Comparison of ENCODE assay signal across 25 mouse cellular contexts in the genomic region with DNA sequence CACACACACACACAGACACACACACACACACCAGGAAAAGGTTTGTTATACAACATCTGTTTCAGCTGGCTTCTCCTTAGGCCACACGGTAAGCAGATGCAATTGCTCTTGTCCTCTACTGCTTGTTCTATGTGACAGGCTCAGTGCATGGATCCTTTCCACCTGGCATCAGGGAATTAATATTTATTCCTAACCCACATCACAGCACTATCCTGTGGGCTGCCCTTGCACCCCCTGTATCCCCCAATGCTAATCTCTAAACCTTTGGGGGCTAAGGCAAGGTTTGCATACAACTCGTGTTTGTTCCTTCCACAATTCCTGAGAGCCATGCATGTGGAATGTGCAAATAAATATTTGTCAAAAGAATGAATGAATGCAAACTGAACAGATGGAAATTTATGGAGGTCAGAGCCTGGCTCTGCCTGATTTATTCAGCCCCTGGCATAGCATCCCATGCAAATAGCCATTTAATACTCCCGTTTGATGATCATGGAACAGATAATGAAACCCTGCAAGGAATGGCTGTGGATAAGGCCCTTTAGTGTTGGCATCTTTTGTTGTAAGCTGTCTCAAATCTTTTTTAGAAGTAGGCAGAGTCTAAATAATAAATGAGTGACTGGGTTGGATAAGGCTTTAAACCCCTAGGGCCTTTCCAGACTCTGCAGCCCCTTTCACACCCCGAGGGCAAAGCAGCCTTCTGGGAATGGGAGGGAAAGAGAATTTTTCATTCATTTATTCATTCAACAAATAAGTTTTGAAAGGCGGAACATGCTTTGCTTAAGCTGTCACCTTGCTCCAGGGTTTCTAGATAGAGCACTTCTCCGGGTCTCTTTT.
DNase-seq lines count a peak whose midpoint lies in the region; ATAC-seq and TF ChIP-seq lines count a peak whose summit lies in the region.
"Had no signal": no experiment of that assay in that cellular context is flagged by ENCODE, and none has a peak within 500 bp of the region (broad histone marks: within the 10 kb centered on the region; RNA-seq: fewer than 3 reads in every experiment).

No protein-coding gene starts in this region.

- 41% methylated on average over 6 of the region's 6 CpGs for WGBS in midbrain, embryonic 11.5 days
- WGBS in midbrain, postnatal 0 days: 25% methylated on average over 6 of the region's 6 CpGs
- 23% methylated on average over 6 of the region's 6 CpGs for WGBS in midbrain, embryonic 15.5 days
- WGBS in thymus, adult 2 months: 94% methylated on average over 6 of the region's 6 CpGs

- H3K4me1 ChIP-seq in midbrain, embryonic 11.5 days (ENCODE audit: control insufficient read depth, insufficient read depth, low read length): peaks cover 2% of the 10 kb centered on the region; the same call in 1 of the 2 replicates
- peaks cover 10% of the 10 kb centered on the region; the same call in 1 of the 2 replicates for H3K4me1 ChIP-seq in midbrain, postnatal 0 days (ENCODE audit: insufficient read depth, low read length)
- peaks cover 38% of the 10 kb centered on the region for H3K4me1 ChIP-seq in midbrain, embryonic 15.5 days
- H3K4me1 ChIP-seq in thymus, adult 2 months (replicated peaks; ENCODE audit: control insufficient read depth, insufficient read depth, low read length): no peaks in the 10 kb centered on the region
- H3K4me1 ChIP-seq: limb, embryonic 13.5 days; liver, embryonic 13.5 days had no signal

- H3K9ac ChIP-seq in midbrain, embryonic 11.5 days (ENCODE audit: low read length): no peak overlapping the region
- no peak overlapping the region for H3K9ac ChIP-seq in midbrain, postnatal 0 days (replicated peaks; ENCODE audit: low read length, poor library complexity, severe bottlenecking)
- H3K9ac ChIP-seq in midbrain, embryonic 15.5 days: no peak overlapping the region
- H3K9ac ChIP-seq: limb, embryonic 13.5 days; liver, embryonic 13.5 days; lung, embryonic 14.5 days had no signal

- no peak overlapping the region for H3K4me3 ChIP-seq in midbrain, embryonic 11.5 days (ENCODE audit: low read depth, low read length)
- H3K4me3 ChIP-seq in midbrain, postnatal 0 days (ENCODE audit: low read depth, low read length): no peak overlapping the region
- H3K4me3 ChIP-seq in midbrain, embryonic 15.5 days: no peak overlapping the region
- no peak overlapping the region for H3K4me3 ChIP-seq in thymus, adult 2 months (ENCODE audit: control insufficient read depth, insufficient read depth, low read length)
- H3K4me3 ChIP-seq: layer of hippocampus, adult 2 months; limb, embryonic 13.5 days; liver, embryonic 13.5 days had no signal

- no peaks in the 10 kb centered on the region for H3K36me3 ChIP-seq in midbrain, embryonic 11.5 days (ENCODE audit: control insufficient read depth, insufficient read depth, low read length)
- no peaks in the 10 kb centered on the region for H3K36me3 ChIP-seq in midbrain, postnatal 0 days (ENCODE audit: insufficient read depth, low read length)
- no peaks in the 10 kb centered on the region for H3K36me3 ChIP-seq in midbrain, embryonic 15.5 days (replicated peaks)
- H3K36me3 ChIP-seq in thymus, adult 2 months (ENCODE audit: control insufficient read depth, insufficient read depth, low read length): no peaks in the 10 kb centered on the region
- H3K36me3 ChIP-seq: limb, embryonic 13.5 days; liver, embryonic 13.5 days had no signal

- peak; percentile 76 for ATAC-seq in midbrain, embryonic 11.5 days (ENCODE audit: low FRiP score)
- no peak for ATAC-seq in midbrain, postnatal 0 days (ENCODE audit: low FRiP score)
- peak; percentile 82 for ATAC-seq in midbrain, embryonic 15.5 days (replicated peaks)
- ATAC-seq: activated CD4-positive, CD25-positive, alpha-beta regulatory T cell, adult 4 months; CD4-positive, CD25-positive, alpha-beta regulatory T cell, adult 4 months; Patski had no signal

- H3K9me3 ChIP-seq in midbrain, embryonic 11.5 days (ENCODE audit: control insufficient read depth, low read length): no peaks in the 10 kb centered on the region
- 0 out of 2 replicates have a peak, but pooled peaks cover 3% of the 10 kb centered on the region for H3K9me3 ChIP-seq in midbrain, postnatal 0 days (ENCODE audit: low read length)
- no peaks in the 10 kb centered on the region for H3K9me3 ChIP-seq in midbrain, embryonic 15.5 days
- H3K9me3 ChIP-seq: limb, embryonic 13.5 days; liver, embryonic 13.5 days had no signal

- H3K4me2 ChIP-seq in midbrain, embryonic 11.5 days: no peak overlapping the region
- no peak overlapping the region for H3K4me2 ChIP-seq in midbrain, postnatal 0 days (ENCODE audit: low read depth, low read length, poor library complexity, severe bottlenecking)
- H3K4me2 ChIP-seq in midbrain, embryonic 15.5 days: no peak overlapping the region
- H3K4me2 ChIP-seq: limb, embryonic 13.5 days; liver, embryonic 13.5 days; lung, embryonic 14.5 days had no signal

- TF ChIP-seq CTCF in midbrain, postnatal 0 days (IDR thresholded peaks at IDR 0.05): no peak
- TF ChIP-seq CTCF in thymus, adult 2 months (IDR thresholded peaks at IDR 0.05; ENCODE audit: borderline replicate concordance, control insufficient read depth, extremely low read depth, insufficient read depth, low read length, poor library complexity): no peak

- H3K27ac ChIP-seq in midbrain, embryonic 11.5 days (ENCODE audit: low read depth, low read length): no peak overlapping the region
- no peak overlapping the region; the same call in 1 of the 2 replicates for H3K27ac ChIP-seq in midbrain, postnatal 0 days (ENCODE audit: low read depth, low read length)
- peak overlapping the region; percentile 38 for H3K27ac ChIP-seq in midbrain, embryonic 15.5 days
- no peak overlapping the region for H3K27ac ChIP-seq in thymus, adult 2 months (ENCODE audit: control insufficient read depth, insufficient read depth, low read length)
- H3K27ac ChIP-seq: layer of hippocampus, adult 2 months; limb, embryonic 13.5 days; liver, embryonic 13.5 days had no signal

- TF ChIP-seq POLR2A in thymus, adult 2 months (IDR thresholded peaks at IDR 0.05; ENCODE audit: control insufficient read depth, extremely low read depth, insufficient read depth, low read length, poor library complexity): no peak

- peak; percentile 24 for DNase-seq in embryo, embryonic 11 days
- DNase-seq in embryo, embryonic 10.5 days (ENCODE audit: low spot score): no peak
- peak; percentile 87 for DNase-seq in midbrain, embryonic 11.5 days (ENCODE audit: low spot score, missing footprints)
- no peak for DNase-seq in midbrain, postnatal 0 days (ENCODE audit: low spot score)
- DNase-seq in retina, postnatal 1 day: peak; percentile 44
- no peak for DNase-seq in thymus, adult 2 months
- DNase-seq in B cell, adult 2 months: no peak
- DNase-seq: adrenal gland, postnatal 10 days; cerebellum, adult 11 months; cerebellum, postnatal 25 days; gastrocnemius, postnatal 25 days; kidney, adult 8-10 months; kidney, postnatal 14 days; layer of hippocampus, postnatal 36 days; liver, embryonic 13.5 days; lung, embryonic 14.5 days; lung, postnatal 4 days; right cerebral cortex, adult 18-20 months; thymus, postnatal 36 days had no signal

- peaks cover 15% of the 10 kb centered on the region; the same call in 1 of the 2 replicates for H3K27me3 ChIP-seq in midbrain, embryonic 11.5 days (ENCODE audit: control insufficient read depth, insufficient read depth, low read length)
- no peaks in the 10 kb centered on the region for H3K27me3 ChIP-seq in midbrain, postnatal 0 days (ENCODE audit: insufficient read depth, low read length)
- peaks cover 3% of the 10 kb centered on the region; the same call in 1 of the 2 replicates for H3K27me3 ChIP-seq in midbrain, embryonic 15.5 days (replicated peaks)
- no peaks in the 10 kb centered on the region for H3K27me3 ChIP-seq in thymus, adult 2 months (ENCODE audit: control insufficient read depth, insufficient read depth, low read length)
- H3K27me3 ChIP-seq: limb, embryonic 13.5 days; liver, embryonic 13.5 days; Patski had no signal

Comparison
In these comparisons a context has a peak if more than half of its experiments do, and no peak if none do; other contexts are left out.
1. DNase-seq: peak in embryo, embryonic 11 days (single experiment), midbrain, embryonic 11.5 days (single experiment) and retina, postnatal 1 day (single experiment); none in embryo, embryonic 10.5 days (single experiment), midbrain, postnatal 0 days (single experiment), thymus, adult 2 months (single experiment) and B cell, adult 2 months (0 of 2).